Mouse (Mus musculus) monocyte, adult 5-6 weeks (primary cell): ENCODE results near the gene Tnip1. TPM values are rescaled to one million over a fixed set of nuclear protein-coding genes. Genes with fewer than 3 reads are reported as not detected.
"Not testable (repeated sequence)": the region's sequence is repeated elsewhere in the genome, so short reads cannot be mapped to it uniquely, and the experiment has no call there.

Experiments used
- ATAC-seq: fragments of 153-309, 156-312 bp; replicated peaks from 2 replicates; pipeline ENCODE4 v1.8.0; 2017; ENCODE audit warnings: mild to moderate bottlenecking; ENCODE audit not compliant: low TSS enrichment, insufficient number of reproducible peaks, severe bottlenecking, poor library complexity, low FRiP score
- total RNA-seq: library from RNA; stranded (forward); fragments of 200-1000, 200-491, 200-594 nt; gene quantifications from 3 replicates; pipeline ENCODE4 v1.2.3, GENCODE M21; 2017

Gene Tnip1
- total RNA-seq, 1 experiment from 2014 or later: 78.5 TPM

DNA sequence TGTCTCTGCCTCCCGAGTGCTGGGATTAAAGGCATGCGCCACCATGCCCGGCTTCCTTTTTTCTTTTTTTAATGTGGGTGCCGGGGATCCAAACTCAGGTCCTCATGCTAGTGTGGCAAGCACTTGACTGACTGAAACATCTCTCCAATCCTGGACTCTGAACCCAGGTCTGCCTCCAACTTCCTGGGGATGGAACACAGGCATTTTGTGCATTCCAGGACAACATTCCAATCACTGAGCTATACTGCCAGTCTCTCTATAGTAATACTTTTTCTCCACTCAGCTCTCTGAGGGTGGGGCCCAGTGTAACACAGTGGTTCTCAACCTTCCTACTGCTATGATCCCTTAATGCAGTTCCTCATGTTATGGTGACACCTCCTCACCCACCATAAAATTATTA lies 11.9 kb upstream of the Tnip1 start:
- ATAC-seq: no peak

DNA sequence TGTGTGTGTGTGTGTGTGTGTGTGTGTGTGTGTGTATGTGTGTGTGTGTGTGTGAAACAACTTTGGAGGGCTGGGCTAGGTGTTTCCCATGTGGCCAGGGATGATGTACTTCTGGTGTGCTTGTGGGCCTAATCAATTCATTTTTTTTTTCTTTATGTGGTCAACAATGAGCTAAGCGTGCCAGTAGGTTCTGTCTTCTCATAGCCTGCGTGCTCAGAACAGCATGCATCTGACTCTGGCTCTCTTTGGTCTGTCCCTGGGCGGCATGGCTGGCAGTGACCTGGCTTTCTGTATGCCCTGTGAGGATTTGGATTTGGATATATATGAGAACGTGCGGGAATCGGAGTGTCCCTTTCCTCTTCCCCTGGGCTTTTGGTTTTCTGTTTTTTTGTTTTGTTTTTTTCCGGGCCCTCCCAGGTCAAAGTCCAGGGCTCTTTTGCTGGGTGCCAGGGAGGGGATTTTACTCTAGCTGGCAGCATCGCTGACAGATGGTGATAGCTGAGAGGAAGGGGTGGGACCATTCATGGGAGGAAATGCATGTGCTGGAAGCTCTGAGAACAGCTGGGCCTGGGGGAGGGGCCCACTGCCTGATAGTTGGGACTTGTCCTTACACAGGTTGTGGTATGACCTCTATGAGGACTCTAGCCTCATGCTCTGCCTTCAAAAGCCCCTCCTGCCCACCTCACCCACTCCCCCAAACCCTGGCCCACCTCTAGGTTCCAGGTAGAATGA lies 10.9 kb upstream of the Tnip1 start:
- no peak for ATAC-seq

DNA sequence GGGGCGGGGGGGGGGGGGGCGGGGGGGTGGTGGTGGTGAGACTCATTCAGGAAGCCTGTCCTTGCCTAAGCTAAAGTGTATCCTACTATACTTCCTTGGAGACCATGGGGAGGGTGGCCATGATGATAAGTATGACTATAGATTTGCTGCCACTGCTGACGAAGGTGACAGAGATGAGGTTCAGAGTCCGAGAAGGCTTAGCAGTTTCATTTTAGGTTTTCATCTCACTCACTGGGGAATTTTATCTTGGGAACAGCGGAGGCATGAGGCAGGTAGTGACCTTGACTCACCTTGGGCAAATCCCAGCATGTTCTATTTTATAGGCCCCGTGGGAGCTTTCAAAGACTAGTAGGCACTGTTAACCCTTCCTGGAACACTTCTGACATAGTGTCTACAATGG lies 10.1 kb upstream of the Tnip1 start:
- no peak for ATAC-seq

DNA sequence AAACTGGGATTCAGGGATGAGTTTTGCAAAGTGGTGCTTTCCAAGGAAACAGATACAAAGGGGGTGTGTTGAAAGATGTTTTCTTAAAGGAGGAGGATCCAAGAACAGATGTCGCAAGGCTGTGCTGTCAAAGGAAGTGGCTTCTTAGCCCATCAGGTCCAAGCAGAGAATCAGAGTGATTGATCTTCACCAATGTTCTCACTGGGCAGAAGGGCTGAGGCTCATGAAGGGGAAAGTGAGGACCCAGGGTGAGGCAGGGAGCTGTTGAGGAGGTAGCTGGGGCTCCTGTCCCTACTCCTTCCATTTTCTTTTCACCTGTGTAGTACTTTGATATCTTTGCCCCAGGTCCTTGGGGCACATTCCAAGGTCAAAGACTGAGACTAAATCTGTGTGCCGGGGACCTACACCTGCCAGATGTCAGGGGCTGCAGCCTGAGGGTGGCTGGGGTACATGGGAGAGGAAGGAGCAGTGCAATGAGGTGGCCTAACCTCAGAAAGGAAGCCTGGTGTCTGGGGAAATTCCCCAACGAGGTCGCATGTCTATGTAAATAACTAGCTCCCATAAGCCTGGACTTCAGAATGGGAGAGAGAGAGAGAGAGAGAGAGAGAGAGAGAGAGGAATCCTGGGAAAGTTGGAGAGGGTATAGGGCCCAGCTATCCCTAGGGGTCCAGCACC lies 9.5 kb upstream of the Tnip1 start:
- peak; percentile 47; the same call in 1 of the 2 replicates for ATAC-seq

DNA sequence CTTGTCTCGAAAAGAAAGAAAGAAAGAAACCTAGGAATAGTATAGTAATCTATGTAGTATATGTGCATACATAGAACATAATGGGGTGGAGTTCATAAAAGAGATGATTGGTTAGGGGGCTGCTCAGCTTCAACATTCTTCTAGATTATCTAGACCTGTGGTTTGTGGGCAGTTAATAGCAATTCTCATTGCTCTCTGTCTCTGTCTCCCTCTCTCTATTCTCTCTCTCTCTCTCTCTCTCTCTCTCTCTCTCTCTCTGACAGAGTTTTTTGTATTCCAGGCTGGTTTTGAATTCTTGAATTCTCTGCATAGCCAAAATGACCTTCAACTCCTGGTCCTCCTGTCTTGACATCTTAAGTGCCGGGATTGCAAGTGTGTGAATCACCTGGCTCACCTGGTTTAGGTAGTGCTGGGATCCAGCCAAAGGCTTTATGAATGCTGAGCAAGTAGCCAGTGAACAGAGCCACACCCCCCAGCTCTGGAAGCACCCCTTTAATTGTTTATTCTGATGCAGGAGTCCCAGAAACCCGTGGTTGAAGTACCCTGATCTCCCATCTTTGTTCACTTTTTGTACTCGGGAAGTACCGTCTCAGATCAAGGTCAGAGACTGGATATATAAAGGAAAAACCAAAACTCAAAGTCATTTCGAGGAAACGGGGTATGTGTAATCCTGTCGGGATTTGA lies 8.8 kb upstream of the Tnip1 start:
- no peak for ATAC-seq

DNA sequence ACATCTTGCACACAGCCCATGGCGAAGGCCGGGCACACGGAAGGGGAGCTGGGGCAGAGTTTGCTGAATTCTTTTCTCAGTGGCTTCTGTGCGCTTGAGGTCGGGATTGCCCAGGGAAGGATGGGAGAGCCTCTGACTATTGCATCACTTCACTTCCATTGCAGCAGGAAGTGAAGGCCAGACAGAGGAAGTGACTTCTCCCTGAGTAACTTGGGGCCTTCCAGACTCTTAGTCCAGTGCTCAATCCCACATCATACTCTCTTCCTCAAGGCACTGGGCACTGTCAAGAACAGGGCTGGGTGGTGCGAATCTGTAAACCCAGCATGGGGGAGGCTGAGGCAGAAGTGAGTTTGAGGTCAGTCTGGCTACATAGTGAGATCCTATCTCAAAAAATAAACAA lies 2.5 kb upstream of the Tnip1 start:
- ATAC-seq: peak; percentile 27; the same call in 1 of the 2 replicates

DNA sequence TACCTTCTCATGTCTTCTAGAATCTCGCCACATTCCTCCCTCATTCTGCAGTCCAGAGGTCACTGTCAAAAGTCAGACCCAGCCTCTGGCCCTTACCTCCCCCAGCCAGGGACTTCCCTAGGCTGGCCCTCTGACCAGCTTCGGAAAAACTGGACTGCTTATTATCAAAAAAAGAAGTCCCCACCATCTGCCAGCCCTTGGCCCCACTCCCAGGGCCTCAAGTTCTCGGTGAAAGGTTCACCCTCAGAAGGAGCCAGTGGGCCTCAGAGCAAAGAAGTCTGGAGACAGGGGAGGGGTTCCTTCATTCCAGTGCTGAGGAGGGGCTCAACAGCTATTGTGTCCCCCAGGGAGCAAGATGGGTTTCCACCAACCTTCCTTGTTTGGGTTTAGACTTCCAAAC lies 796 bp downstream of the Tnip1 start:
- no peak for ATAC-seq

DNA sequence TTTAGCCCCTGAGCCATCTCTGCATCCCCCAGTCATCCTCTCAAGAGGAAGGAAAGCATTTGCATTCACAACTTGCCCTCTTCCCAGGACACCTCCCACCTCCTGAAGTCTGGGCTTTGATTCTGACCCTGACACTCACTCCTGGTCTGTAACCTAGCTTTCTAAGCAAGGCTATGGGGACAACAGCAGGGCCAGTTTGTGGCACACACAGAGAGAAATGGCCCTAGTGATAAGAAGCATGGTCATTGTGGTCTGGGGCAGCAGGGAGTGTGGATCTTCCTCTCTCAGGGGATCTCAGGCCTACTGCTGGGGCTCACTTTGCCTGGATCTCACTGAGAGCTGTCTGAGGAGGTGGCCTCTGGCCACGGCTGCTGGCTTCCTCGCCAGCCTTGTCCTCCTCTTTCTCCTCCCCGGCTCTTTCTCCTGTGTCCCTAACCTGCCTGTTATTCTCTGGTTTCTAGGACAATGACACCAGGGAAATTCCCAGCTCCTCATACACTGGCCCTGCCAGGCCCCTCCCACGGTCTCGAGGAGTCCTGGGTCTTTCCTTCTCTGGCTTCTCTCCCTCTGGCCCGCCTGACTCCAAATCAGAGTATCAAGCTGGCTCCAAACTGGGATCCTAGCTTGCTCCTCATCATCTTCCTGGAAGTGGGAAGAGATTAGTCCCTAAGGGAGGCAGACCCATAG lies 1.4 kb downstream of the Tnip1 start:
- ATAC-seq: no peak

DNA sequence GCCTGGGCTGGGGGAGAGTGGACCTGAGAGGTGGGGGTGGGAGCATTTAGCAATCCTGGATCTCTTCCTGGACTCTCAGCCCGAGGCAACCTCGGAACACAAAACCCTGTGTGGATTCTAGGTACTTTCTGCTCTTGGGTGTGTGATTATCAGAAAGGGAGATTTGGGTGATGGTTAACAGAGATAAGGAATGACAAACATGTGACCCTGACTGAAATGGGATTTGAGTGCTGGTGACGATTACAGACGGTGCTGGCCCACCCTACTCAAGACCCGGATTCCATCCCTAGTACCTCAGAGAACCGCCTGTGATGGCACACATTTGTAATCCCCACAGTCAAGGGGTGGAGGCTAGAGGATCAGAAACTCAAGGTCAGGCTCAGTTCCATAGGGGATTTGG lies 2.5 kb downstream of the Tnip1 start:
- ATAC-seq: no peak

DNA sequence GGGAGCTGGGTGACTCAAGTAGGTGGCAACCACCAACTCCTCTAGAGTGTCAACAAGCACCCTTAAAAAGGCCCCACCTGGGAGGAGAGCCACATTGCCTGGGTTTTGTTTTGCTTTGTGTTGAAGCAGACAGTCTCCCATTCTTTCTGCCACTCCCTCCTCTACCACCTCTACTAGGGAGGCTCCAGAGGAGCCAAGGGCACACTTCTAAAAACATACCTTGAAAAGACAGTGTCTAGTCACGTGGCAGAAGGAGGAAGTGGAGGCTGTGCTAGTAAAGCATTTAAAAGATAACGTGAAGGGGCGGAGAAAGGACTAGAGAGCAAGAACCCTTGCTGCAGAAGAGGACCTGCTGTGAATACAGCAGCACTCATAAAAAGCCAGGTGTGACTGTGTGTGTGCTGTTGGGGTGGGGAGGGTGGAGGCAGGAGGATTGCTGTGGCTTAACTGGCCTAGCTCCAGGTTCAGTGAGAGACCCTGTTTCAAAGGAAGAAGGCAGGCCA lies 4.1 kb downstream of the Tnip1 start:
- no peak for ATAC-seq

DNA sequence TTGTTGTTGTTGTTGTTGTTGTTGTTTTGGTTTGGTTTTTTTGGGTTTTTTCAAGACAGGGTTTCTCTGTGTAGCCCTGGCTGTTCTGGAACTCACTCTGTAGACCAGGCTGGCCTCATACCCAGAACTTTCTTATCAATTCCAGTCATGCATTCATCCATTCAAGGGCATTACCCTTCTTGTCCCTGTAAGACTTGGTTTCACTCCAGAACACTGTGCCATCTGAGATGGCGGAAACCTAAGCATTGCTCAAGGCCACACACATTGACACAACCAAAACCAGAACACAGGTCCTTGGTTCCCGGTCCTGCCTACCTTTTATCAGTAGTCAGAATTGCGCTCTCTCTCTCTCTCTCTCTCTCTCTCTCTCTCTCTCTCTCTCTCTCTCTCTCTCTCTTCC lies 5.0 kb downstream of the Tnip1 start:
- not testable (repeated sequence) for ATAC-seq

DNA sequence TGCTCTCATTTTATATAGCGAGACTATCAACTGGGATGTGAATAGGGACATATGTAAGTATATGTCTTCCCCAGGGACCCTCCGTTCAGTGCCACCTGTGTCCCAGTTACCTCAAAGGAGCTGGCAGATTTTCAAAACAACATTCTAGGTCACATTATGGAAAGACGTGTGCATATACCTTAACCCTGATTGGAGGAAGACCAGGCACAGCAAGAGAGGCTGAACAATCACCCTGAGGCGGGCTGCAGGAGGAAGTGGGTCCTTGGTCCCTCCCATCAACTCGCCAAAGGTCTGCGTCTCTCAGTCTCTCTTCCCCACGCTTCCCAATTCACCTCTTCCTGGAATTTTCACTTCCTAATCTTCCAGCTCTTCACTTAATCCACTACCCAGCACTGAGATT lies 5.8 kb downstream of the Tnip1 start:
- ATAC-seq: peak; percentile 63

DNA sequence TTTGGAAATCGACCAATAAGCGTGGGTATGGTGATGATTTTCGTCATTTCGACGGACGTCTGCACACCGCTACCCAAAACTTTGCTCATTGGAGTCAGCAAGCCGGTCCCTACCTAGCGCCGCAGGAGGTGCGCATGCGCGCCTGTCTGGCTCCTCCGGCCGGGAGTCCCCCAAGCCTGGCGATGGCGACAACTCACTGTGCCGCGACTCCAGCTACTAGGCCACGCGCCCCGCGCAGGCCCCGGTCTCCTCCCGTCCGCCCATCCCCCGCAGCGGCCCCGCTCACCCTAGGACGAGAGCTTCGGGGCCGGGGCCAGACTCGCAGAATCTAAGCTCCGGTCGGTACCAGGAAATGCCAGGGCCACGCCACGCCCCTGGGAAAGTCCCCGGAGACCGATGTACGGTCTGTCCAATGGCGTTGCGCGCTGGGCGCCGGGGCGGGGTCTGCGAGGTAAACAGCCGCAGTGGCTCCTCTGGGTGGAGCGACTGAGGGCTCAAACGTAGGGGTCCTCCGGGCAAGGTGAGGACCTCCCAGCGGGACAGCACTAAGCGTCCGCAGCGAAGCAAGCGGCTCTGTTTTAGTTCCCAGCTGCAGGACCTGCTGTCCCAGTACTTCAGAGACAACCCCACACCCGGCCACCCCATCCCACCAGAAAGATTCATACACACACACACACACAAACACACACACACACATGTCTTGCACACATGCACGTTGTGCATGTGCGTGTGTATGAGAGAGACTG lies 6.8 kb downstream of the Tnip1 start:
- peak; percentile 89 for ATAC-seq

DNA sequence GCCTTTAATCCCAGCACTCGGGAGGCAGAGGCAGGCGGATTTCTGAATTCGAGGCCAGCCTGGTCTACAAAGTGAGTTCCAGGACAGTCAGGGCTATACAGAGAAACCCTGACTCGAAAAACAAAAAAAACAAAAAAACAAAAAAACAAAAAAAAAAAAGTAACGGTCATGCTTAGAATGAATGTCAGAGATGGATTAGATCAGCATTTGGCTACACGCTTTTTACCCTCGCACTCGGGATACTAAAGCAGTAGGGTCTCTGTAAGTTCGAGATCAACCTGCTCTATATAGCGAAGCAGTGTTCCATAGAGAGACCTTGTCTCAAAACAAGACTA lies 7.3 kb downstream of the Tnip1 start:
- not testable (repeated sequence) for ATAC-seq

DNA sequence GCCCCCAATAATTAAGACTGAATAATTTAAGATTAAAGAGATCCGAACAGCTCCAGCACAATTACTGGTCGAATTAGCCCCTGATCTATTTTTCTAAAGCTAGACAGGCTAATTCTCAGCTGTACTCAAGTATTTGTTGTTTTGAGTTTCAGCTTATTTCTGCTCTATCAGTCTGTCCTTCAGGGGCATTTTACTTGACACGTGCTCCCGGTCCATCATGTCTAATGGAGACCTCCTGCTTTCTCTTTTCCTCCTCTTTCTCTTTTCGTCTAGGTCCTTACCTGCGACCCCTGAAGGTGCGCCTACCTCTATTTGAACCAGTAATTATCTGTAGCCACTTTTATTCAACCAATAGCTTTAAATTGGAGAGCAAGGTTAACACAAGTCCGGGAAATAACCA lies 8.0 kb downstream of the Tnip1 start:
- ATAC-seq: no peak

DNA sequence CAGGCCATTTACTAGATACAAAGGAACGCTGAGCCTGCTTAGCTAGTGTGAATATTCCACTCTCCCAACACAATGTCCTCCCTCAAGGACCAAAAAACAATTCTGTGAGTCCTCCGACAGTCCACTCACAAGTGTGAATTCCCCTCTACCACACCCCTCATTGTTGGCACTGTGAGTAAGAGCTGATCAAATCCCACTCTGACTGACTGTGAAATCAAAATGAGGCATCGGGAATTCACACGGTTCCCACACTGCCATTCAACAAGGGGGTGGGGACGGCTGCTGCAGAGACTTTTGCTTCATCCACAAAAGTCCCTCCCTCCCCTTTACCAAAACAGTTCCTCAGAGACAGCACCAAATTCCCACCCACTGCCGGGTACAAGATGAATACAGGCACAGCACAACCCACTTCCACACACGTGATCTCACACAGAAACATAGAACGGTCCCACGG lies 8.7 kb downstream of the Tnip1 start:
- no peak for ATAC-seq

DNA sequence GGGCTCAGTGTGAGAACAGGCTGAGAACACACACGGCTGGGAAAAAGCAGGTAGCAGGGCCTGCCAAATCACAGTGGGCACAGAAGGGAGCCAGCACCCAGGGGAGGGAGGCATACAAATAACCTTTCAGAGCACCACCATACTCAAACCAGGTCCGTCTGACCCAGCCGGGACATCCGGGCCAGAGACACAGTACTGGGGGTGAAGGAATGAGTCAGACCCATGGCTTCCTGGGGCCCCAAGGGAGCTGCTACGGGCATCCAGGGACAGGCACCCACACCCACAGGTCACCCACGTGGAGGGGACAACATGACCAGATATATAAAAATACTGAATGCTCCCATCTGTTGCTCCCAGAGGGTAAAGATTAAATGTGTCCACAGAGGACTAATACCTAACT lies 10.1 kb downstream of the Tnip1 start:
- ATAC-seq: no peak

DNA sequence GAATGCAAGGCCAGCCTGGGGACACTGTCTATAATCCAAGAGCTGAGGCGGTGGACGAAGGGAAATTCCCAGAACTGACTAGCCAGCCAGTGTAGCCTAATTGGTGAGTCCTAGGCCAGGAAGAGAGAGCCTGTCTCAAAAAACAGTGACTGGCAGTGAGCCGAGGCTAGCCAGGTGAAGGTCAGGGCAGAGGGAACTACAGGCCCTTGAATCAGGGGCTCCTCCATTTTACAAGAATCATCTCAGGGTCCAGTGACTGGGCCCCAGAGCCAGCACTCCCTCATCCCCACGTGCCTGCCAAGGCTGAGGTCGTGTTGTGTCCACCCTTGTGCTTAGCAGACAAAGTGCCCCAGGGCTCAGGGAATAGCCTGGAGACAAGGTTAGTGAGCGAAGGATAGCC lies 12.0 kb downstream of the Tnip1 start:
- no peak for ATAC-seq

DNA sequence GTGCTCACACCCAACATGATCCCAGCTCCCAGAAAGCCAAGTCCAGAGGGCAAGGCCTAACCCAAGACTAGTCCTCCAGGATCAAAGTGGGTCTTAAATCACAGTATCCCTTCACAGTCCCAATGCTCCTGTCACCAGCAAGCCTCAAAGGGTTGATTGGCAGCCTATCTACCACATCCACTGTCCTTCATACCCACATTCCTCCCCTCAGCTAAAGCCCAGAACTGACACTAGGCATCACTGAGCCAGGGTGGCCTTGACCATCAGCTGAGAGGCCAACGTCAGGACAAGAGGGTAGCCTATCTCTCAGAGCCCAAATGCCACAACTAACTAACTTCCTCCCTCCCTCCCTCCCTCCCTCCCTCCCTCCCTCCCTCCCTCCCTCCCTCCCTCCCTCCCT lies 13.0 kb downstream of the Tnip1 start:
- no peak for ATAC-seq
